Mouse (Mus musculus): ENCODE results near the gene Fbxo31. TPM values are rescaled to one million over a fixed set of nuclear protein-coding genes. Genes with fewer than 3 reads are reported as not detected.

The Fbxo31 gene
- polyA plus RNA-seq, 1 experiment from 2014 or later: 5.6 TPM

DNA sequence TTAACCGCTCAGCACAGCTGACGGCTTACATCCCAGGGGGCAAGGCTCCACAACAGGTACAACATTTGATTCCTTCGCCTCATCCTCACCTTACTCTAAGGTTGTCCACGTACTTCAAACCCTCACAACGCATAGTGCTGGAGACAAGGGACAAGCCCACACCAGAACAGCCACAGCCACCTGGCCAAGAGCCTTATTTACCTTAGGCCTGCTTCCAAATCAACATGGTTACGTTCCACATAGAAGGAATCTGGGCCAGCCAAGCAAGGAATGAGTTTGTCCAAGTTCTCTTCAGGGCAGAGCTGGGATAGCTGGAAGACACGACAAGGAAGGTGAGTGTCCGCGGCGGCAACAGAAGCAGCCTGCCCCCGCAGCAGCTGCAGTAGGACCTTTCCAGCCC is 31.3 kb upstream of the Fbxo31 start:
- ATAC-seq: no peak
- no peak for TF ChIP-seq CTCF (IDR thresholded peaks at IDR 0.05; ENCODE audit: low read depth)
- no peak overlapping the region for H3K4me3 ChIP-seq (ENCODE audit: low read depth, low read length)
- H3K27ac ChIP-seq (ENCODE audit: low read depth, low read length): no peak overlapping the region
- H3K4me1 ChIP-seq (replicated peaks; ENCODE audit: control insufficient read depth, insufficient read depth, low read length): no peaks in the 10 kb centered on the region
- H3K27me3 ChIP-seq (replicated peaks; ENCODE audit: control insufficient read depth, insufficient read depth, low read length): no peaks in the 10 kb centered on the region
- H3K9me3 ChIP-seq (ENCODE audit: control insufficient read depth): no peaks in the 10 kb centered on the region
- peaks cover 58% of the 10 kb centered on the region for H3K36me3 ChIP-seq (ENCODE audit: control insufficient read depth, insufficient read depth)
- 93% methylated on average over 11 of the region's 11 CpGs for WGBS
- H3K9ac ChIP-seq (ENCODE audit: low read depth, low read length): no peak overlapping the region
- H3K4me2 ChIP-seq (replicated peaks; ENCODE audit: low read depth): no peak overlapping the region

DNA sequence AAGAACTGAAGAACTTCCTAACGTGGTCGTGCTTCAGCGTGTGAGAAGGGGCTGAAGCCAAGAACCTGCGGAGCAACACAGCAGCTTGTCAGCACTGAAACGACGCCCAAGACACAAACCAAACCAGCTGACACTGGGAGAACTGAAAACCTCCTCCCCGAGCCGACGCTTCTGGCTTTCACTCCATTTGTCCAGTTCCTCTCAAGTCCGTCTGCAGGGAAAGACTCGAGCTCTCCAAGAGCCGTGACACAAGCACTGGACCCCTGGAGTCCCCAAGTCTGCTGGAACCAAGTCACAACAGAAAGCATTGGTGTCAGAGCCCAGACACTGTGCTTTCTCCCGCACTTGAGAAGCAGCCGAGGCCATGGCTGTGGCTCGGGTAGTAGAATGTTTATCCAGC is 30.6 kb upstream of the Fbxo31 start:
- Histone ChIP-seq H3K27ac (ENCODE audit: low read depth, low read length) (no peak overlapping the region), H3K9ac (ENCODE audit: low read depth, low read length) (no peak overlapping the region), H3K4me2 (replicated peaks; ENCODE audit: low read depth) (no peak overlapping the region), H3K27me3 (replicated peaks; ENCODE audit: control insufficient read depth, insufficient read depth, low read length) (no peaks in the 10 kb centered on the region), H3K36me3 (ENCODE audit: control insufficient read depth, insufficient read depth) (peaks cover 65% of the 10 kb centered on the region), H3K9me3 (ENCODE audit: control insufficient read depth) (no peaks in the 10 kb centered on the region), H3K4me1 (replicated peaks; ENCODE audit: control insufficient read depth, insufficient read depth, low read length) (no peaks in the 10 kb centered on the region), H3K4me3 (ENCODE audit: low read depth, low read length) (no peak overlapping the region)
- no peak for ATAC-seq
- TF ChIP-seq CTCF (IDR thresholded peaks at IDR 0.05; ENCODE audit: low read depth): no peak
- WGBS: 89% methylated on average over 15 of the region's 15 CpGs

- no peak overlapping the region for H3K27ac ChIP-seq (ENCODE audit: low read depth, low read length)
- peak; percentile 75 for TF ChIP-seq CTCF (IDR thresholded peaks at IDR 0.05; ENCODE audit: low read depth)
- H3K27me3 ChIP-seq (replicated peaks; ENCODE audit: control insufficient read depth, insufficient read depth, low read length): no peaks in the 10 kb centered on the region
- no peaks in the 10 kb centered on the region for H3K9me3 ChIP-seq (ENCODE audit: control insufficient read depth)
- H3K4me1 ChIP-seq (replicated peaks; ENCODE audit: control insufficient read depth, insufficient read depth, low read length): no peaks in the 10 kb centered on the region
- H3K4me3 ChIP-seq (ENCODE audit: low read depth, low read length): no peak overlapping the region
- no peak for ATAC-seq
- no peak overlapping the region for H3K9ac ChIP-seq (ENCODE audit: low read depth, low read length)
- WGBS: 83% methylated on average over 5 of the region's 5 CpGs
- H3K4me2 ChIP-seq (replicated peaks; ENCODE audit: low read depth): no peak overlapping the region
- H3K36me3 ChIP-seq (ENCODE audit: control insufficient read depth, insufficient read depth): peaks cover 72% of the 10 kb centered on the region
Measured at GRCm38 (mm10) chr8:121607661-121608060, 29.1 kb upstream of the Fbxo31 start.

GRCm38 (mm10) chr8:121603801-121604200 is 25.2 kb upstream of the Fbxo31 start:
- Histone ChIP-seq H3K4me1 (replicated peaks; ENCODE audit: control insufficient read depth, insufficient read depth, low read length) (no peaks in the 10 kb centered on the region), H3K4me3 (ENCODE audit: low read depth, low read length) (no peak overlapping the region), H3K36me3 (ENCODE audit: control insufficient read depth, insufficient read depth) (peaks cover 78% of the 10 kb centered on the region), H3K4me2 (replicated peaks; ENCODE audit: low read depth) (no peak overlapping the region), H3K9ac (ENCODE audit: low read depth, low read length) (no peak overlapping the region), H3K27ac (ENCODE audit: low read depth, low read length) (peak overlapping the region; percentile 21; the same call in 1 of the 2 replicates), H3K9me3 (ENCODE audit: control insufficient read depth) (no peaks in the 10 kb centered on the region), H3K27me3 (replicated peaks; ENCODE audit: control insufficient read depth, insufficient read depth, low read length) (no peaks in the 10 kb centered on the region)
- ATAC-seq: no peak
- no peak for TF ChIP-seq CTCF (IDR thresholded peaks at IDR 0.05; ENCODE audit: low read depth)
- WGBS: 93% methylated on average over 12 of the region's 12 CpGs

GRCm38 (mm10) chr8:121602860-121603259 is 24.3 kb upstream of the Fbxo31 start:
- ATAC-seq: peak; percentile 50
- 19% methylated on average over 3 of the region's 3 CpGs for WGBS
- no peaks in the 10 kb centered on the region for H3K4me1 ChIP-seq (replicated peaks; ENCODE audit: control insufficient read depth, insufficient read depth, low read length)

GRCm38 (mm10) chr8:121602411-121602810 is 23.8 kb upstream of the Fbxo31 start:
- WGBS: 93% methylated on average over 12 of the region's 12 CpGs
- Histone ChIP-seq H3K4me1 (replicated peaks; ENCODE audit: control insufficient read depth, insufficient read depth, low read length) (no peaks in the 10 kb centered on the region), H3K4me3 (ENCODE audit: low read depth, low read length) (no peak overlapping the region), H3K27ac (ENCODE audit: low read depth, low read length) (no peak overlapping the region), H3K4me2 (replicated peaks; ENCODE audit: low read depth) (no peak overlapping the region), H3K9ac (ENCODE audit: low read depth, low read length) (no peak overlapping the region), H3K9me3 (ENCODE audit: control insufficient read depth) (no peaks in the 10 kb centered on the region), H3K27me3 (replicated peaks; ENCODE audit: control insufficient read depth, insufficient read depth, low read length) (no peaks in the 10 kb centered on the region), H3K36me3 (ENCODE audit: control insufficient read depth, insufficient read depth) (peaks cover 79% of the 10 kb centered on the region)
- TF ChIP-seq CTCF (IDR thresholded peaks at IDR 0.05; ENCODE audit: low read depth): no peak
- no peak for ATAC-seq

More at GRCm38 (mm10) chr8:121602860-121603259, 24.3 kb upstream of the Fbxo31 start:
- no peak overlapping the region for H3K4me3 ChIP-seq (ENCODE audit: low read depth, low read length)
- no peaks in the 10 kb centered on the region for H3K9me3 ChIP-seq (ENCODE audit: control insufficient read depth)
- no peak overlapping the region for H3K4me2 ChIP-seq (replicated peaks; ENCODE audit: low read depth)
- no peak overlapping the region for H3K9ac ChIP-seq (ENCODE audit: low read depth, low read length)
- no peak overlapping the region for H3K27ac ChIP-seq (ENCODE audit: low read depth, low read length)
- no peaks in the 10 kb centered on the region for H3K27me3 ChIP-seq (replicated peaks; ENCODE audit: control insufficient read depth, insufficient read depth, low read length)
- peak; percentile 97 for TF ChIP-seq CTCF (IDR thresholded peaks at IDR 0.05; ENCODE audit: low read depth)
- H3K36me3 ChIP-seq (ENCODE audit: control insufficient read depth, insufficient read depth): peaks cover 74% of the 10 kb centered on the region

- H3K27ac ChIP-seq (ENCODE audit: low read depth, low read length): no peak overlapping the region
- H3K9ac ChIP-seq (ENCODE audit: low read depth, low read length): no peak overlapping the region
- H3K4me2 ChIP-seq (replicated peaks; ENCODE audit: low read depth): no peak overlapping the region
- ATAC-seq: no peak
- WGBS: 85% methylated on average over 14 of the region's 14 CpGs
- no peak for TF ChIP-seq CTCF (IDR thresholded peaks at IDR 0.05; ENCODE audit: low read depth)
- H3K4me3 ChIP-seq (ENCODE audit: low read depth, low read length): no peak overlapping the region
- H3K36me3 ChIP-seq (ENCODE audit: control insufficient read depth, insufficient read depth): peaks cover 76% of the 10 kb centered on the region
- no peaks in the 10 kb centered on the region for H3K4me1 ChIP-seq (replicated peaks; ENCODE audit: control insufficient read depth, insufficient read depth, low read length)
- H3K27me3 ChIP-seq (replicated peaks; ENCODE audit: control insufficient read depth, insufficient read depth, low read length): no peaks in the 10 kb centered on the region
- no peaks in the 10 kb centered on the region for H3K9me3 ChIP-seq (ENCODE audit: control insufficient read depth)
Measured at GRCm38 (mm10) chr8:121599842-121600241, 21.2 kb upstream of the Fbxo31 start.

Data from intestine, postnatal 0 days (tissue).